Mouse (Mus musculus) liver, embryonic 12.5 days (tissue): ENCODE results near the gene Lyl1. TPM values are rescaled to one million over a fixed set of nuclear protein-coding genes. Genes with fewer than 3 reads are reported as not detected.
"Not testable (repeated sequence)": the region's sequence is repeated elsewhere in the genome, so short reads cannot be mapped to it uniquely, and the experiment has no call there.

Experiments
- ATAC-seq: fragments of 200-750 bp; cut with Nextera tagmentation; 2 replicates; pipeline ENCODE4 v1.8.0; 2017; ENCODE audit warnings: moderate number of reproducible peaks, mild to moderate bottlenecking, moderate library complexity
- H3K27ac ChIP-seq: fragments of 300-500 bp; sonication (generic); 2 replicates; pipeline ENCODE4 v1.5.1; 2016; ENCODE audit warnings: mild to moderate bottlenecking
- H3K27me3 ChIP-seq: fragments of 300-500 bp; sonication (generic); replicated peaks from 2 replicates; pipeline ENCODE4 v1.6.1; 2016; ENCODE audit warnings: mild to moderate bottlenecking, moderate library complexity
- H3K36me3 ChIP-seq: fragments of 300-500 bp; sonication (generic); 2 replicates; pipeline ENCODE4 v1.6.1; 2016; ENCODE audit warnings: mild to moderate bottlenecking, moderate library complexity
- H3K4me1 ChIP-seq: fragments of 300-500 bp; sonication (generic); 2 replicates; pipeline ENCODE4 v1.6.1; 2016
- H3K4me2 ChIP-seq: fragments of 300-500 bp; sonication (generic); 2 replicates; pipeline ENCODE4 v1.6.1; 2016; ENCODE audit warnings: mild to moderate bottlenecking, moderate library complexity
- H3K4me3 ChIP-seq: fragments of 300-500 bp; sonication (generic); 2 replicates; pipeline ENCODE4 v1.5.1; 2016; ENCODE audit warnings: mild to moderate bottlenecking, moderate library complexity
- H3K9ac ChIP-seq: fragments of 300-500 bp; sonication (generic); 2 replicates; pipeline ENCODE4 v1.6.1; 2016; ENCODE audit warnings: mild to moderate bottlenecking, moderate library complexity
- H3K9me3 ChIP-seq: fragments of 300-500 bp; sonication (generic); replicated peaks from 2 replicates; pipeline ENCODE4 v1.6.1; 2016; ENCODE audit warnings: mild to moderate bottlenecking, moderate library complexity
- WGBS: fragments of 180-500 bp; shearing (Covaris S2); methylation state at CpG from one replicate; pipeline ENCODE4 v1.1.7; 2016; ENCODE audit not compliant: insufficient replicate concordance; 5-methylcytosine and 5-hydroxymethylcytosine counted together
- polyA plus RNA-seq: library from polyadenylated mRNA; unstranded; fragments of >200 nt; fragmentation: Nextera tagmentation; extraction: Ambion mirVana; gene quantifications from 2 replicates; pipeline ENCODE4 v1.2.1, GENCODE M21; 2016

The Lyl1 gene
- polyA plus RNA-seq, 1 experiment from 2014 or later = 83.1 TPM

GRCm38 (mm10) chr8:84660819-84661457, 40.3 kb upstream of the Lyl1 start:
- peaks cover 3% of the 10 kb centered on the region for H3K27me3 ChIP-seq
- peak overlapping the region; percentile 98 for H3K27ac ChIP-seq
- peak overlapping the region; percentile 92 for H3K9ac ChIP-seq
- no peaks in the 10 kb centered on the region for H3K36me3 ChIP-seq
- WGBS = 1% methylated on average over 20 of the region's 20 CpGs
- H3K4me2 ChIP-seq = peak overlapping the region; percentile 98
- H3K4me3 ChIP-seq = peak overlapping the region; percentile 75
- no peaks in the 10 kb centered on the region for H3K9me3 ChIP-seq
- no peak for ATAC-seq
- peaks cover 78% of the 10 kb centered on the region for H3K4me1 ChIP-seq

GRCm38 (mm10) chr8:84661458-84661871, 39.8 kb upstream of the Lyl1 start:
- Histone ChIP-seq H3K36me3 (no peaks in the 10 kb centered on the region), H3K27me3 (no peaks in the 10 kb centered on the region), H3K9me3 (no peaks in the 10 kb centered on the region), H3K9ac (peak overlapping the region; percentile 92), H3K4me3 (peak overlapping the region; percentile 75), H3K4me1 (peaks cover 78% of the 10 kb centered on the region), H3K27ac (peak overlapping the region; percentile 98), H3K4me2 (peak overlapping the region; percentile 98)
- WGBS = 0% methylated on average over 24 of the region's 24 CpGs
- peak; percentile 61 for ATAC-seq

- Histone ChIP-seq H3K9ac (peak overlapping the region; percentile 92), H3K36me3 (no peaks in the 10 kb centered on the region), H3K4me3 (peak overlapping the region; percentile 75), H3K27me3 (no peaks in the 10 kb centered on the region), H3K27ac (peak overlapping the region; percentile 98), H3K4me2 (peak overlapping the region; percentile 98), H3K4me1 (peaks cover 78% of the 10 kb centered on the region), H3K9me3 (no peaks in the 10 kb centered on the region)
- ATAC-seq = 0 out of 2 replicates have a peak, but pooled peaks have one; percentile 1
- 1% methylated on average over 60 of the region's 61 CpGs for WGBS
Observed at GRCm38 (mm10) chr8:84661961-84662571, 39.2 kb upstream of the Lyl1 start.

GRCm38 (mm10) chr8:84662581-84663065, 38.6 kb upstream of the Lyl1 start, which contains the start of gene Ier2:
Gene Ier2, minus strand, starts transcription at chr8:84662852.
- ATAC-seq = peak; percentile 71
- peaks cover under 1% of the 10 kb centered on the region; the same call in 1 of the 2 replicates for H3K36me3 ChIP-seq
- peak within 1 kb of the TSS; percentile 98 for H3K4me2 ChIP-seq
- peak within 1 kb of the TSS; percentile 98 for H3K27ac ChIP-seq
- no peaks in the 10 kb centered on the region for H3K9me3 ChIP-seq
- peak within 1 kb of the TSS; percentile 92 for H3K9ac ChIP-seq
- peaks cover 77% of the 10 kb centered on the region for H3K4me1 ChIP-seq
- no peaks in the 10 kb centered on the region for H3K27me3 ChIP-seq
- under 1% methylated on average over 27 of the region's 27 CpGs for WGBS
- H3K4me3 ChIP-seq = peak within 1 kb of the TSS; percentile 75

- WGBS = 3% methylated on average over 43 of the region's 43 CpGs
- H3K4me1 ChIP-seq = peaks cover 75% of the 10 kb centered on the region
- peak; percentile 80 for ATAC-seq
Observed at GRCm38 (mm10) chr8:84663483-84664327, 37.6 kb upstream of the Lyl1 start.

GRCm38 (mm10) chr8:84664566-84665384, 36.5 kb upstream of the Lyl1 start:
- Histone ChIP-seq H3K9ac (peak overlapping the region; percentile 92), H3K27ac (peak overlapping the region; percentile 98), H3K9me3 (no peaks in the 10 kb centered on the region), H3K4me2 (peak overlapping the region; percentile 98), H3K36me3 (peaks cover 4% of the 10 kb centered on the region; the same call in 1 of the 2 replicates), H3K4me1 (peaks cover 72% of the 10 kb centered on the region), H3K27me3 (no peaks in the 10 kb centered on the region), H3K4me3 (peak overlapping the region; percentile 75)
- WGBS = under 1% methylated on average over 29 of the region's 29 CpGs
- ATAC-seq = peak; percentile 49

More at GRCm38 (mm10) chr8:84663483-84664327, 37.6 kb upstream of the Lyl1 start:
- peak overlapping the region; percentile 92 for H3K9ac ChIP-seq
- H3K27me3 ChIP-seq = no peaks in the 10 kb centered on the region
- H3K4me3 ChIP-seq = peak overlapping the region; percentile 75
- peak overlapping the region; percentile 98 for H3K27ac ChIP-seq
- no peaks in the 10 kb centered on the region for H3K9me3 ChIP-seq
- H3K36me3 ChIP-seq = peaks cover 4% of the 10 kb centered on the region; the same call in 1 of the 2 replicates
- H3K4me2 ChIP-seq = peak overlapping the region; percentile 98

- 2% methylated on average over 14 of the region's 14 CpGs for WGBS
- Histone ChIP-seq H3K4me1 (peaks cover 70% of the 10 kb centered on the region), H3K9ac (peak overlapping the region; percentile 92), H3K4me2 (peak overlapping the region; percentile 98), H3K36me3 (peaks cover 9% of the 10 kb centered on the region; the same call in 1 of the 2 replicates), H3K4me3 (peak overlapping the region; percentile 75), H3K9me3 (no peaks in the 10 kb centered on the region), H3K27ac (peak overlapping the region; percentile 98), H3K27me3 (no peaks in the 10 kb centered on the region)
- peak; percentile 6 for ATAC-seq
Observed at GRCm38 (mm10) chr8:84665385-84665893, 35.8 kb upstream of the Lyl1 start.

- peaks cover 58% of the 10 kb centered on the region for H3K4me1 ChIP-seq
- ATAC-seq = no peak
- H3K9ac ChIP-seq = no peak overlapping the region
- 53% methylated on average over 1 of the region's 1 CpGs for WGBS
- H3K36me3 ChIP-seq = peaks cover 36% of the 10 kb centered on the region
- no peak overlapping the region for H3K4me2 ChIP-seq
- H3K27me3 ChIP-seq = no peaks in the 10 kb centered on the region
- H3K27ac ChIP-seq = no peak overlapping the region
- H3K4me3 ChIP-seq = no peak overlapping the region
- H3K9me3 ChIP-seq = no peaks in the 10 kb centered on the region
Observed at GRCm38 (mm10) chr8:84668081-84668480, 33.2 kb upstream of the Lyl1 start.

GRCm38 (mm10) chr8:84668731-84669485, 32.3 kb upstream of the Lyl1 start:
- ATAC-seq = no peak
- Histone ChIP-seq H3K27me3 (no peaks in the 10 kb centered on the region), H3K27ac (no peak overlapping the region), H3K4me2 (no peak overlapping the region), H3K36me3 (peaks cover 44% of the 10 kb centered on the region), H3K9ac (no peak overlapping the region), H3K4me3 (no peak overlapping the region), H3K9me3 (no peaks in the 10 kb centered on the region), H3K4me1 (peaks cover 51% of the 10 kb centered on the region)
- WGBS = 52% methylated on average over 6 of the region's 6 CpGs

- not testable (repeated sequence) for H3K9ac ChIP-seq, H3K4me3 ChIP-seq, H3K9me3 ChIP-seq, H3K4me2 ChIP-seq, H3K27me3 ChIP-seq
- Histone ChIP-seq H3K27ac (0 out of 2 replicates have a peak overlapping the region, but pooled peaks have one; percentile 62), H3K36me3 (peaks cover 59% of the 10 kb centered on the region), H3K4me1 (peaks cover 48% of the 10 kb centered on the region)
- 68% methylated on average over 5 of the region's 5 CpGs for WGBS
- ATAC-seq = peak; percentile 42
Observed at GRCm38 (mm10) chr8:84670295-84671006, 30.8 kb upstream of the Lyl1 start.
